Mouse (Mus musculus) brown adipose tissue, adult 24 weeks (tissue): ENCODE data around the gene Tulp1. TPM values are rescaled to one million over a fixed set of nuclear protein-coding genes. Genes with fewer than 3 reads are reported as not detected.
A peak's percentile ranks its signal among the peaks of the same experiment; 100 is the strongest.
"Not testable (repeated sequence)": the region's sequence is repeated elsewhere in the genome, so short reads cannot be mapped to it uniquely, and the experiment has no call there.

Source experiments
- H3K27ac ChIP-seq: fragments of 200-500 bp; replicated peaks from 2 replicates; pipeline ENCODE4 v1.5.1; 2012; ENCODE audit warnings: low read depth, mild to moderate bottlenecking, low read length
- H3K4me1 ChIP-seq: fragments of 200-500 bp; 2 replicates; pipeline ENCODE4 v1.6.1; 2012; ENCODE audit warnings: low read length, mixed read lengths; ENCODE audit not compliant: control insufficient read depth, insufficient read depth, insufficient read length
- H3K4me3 ChIP-seq: fragments of 200-500 bp; 2 replicates; pipeline ENCODE4 v1.5.1; 2012; ENCODE audit warnings: low read depth, mild to moderate bottlenecking, low read length, moderate library complexity; ENCODE audit not compliant: insufficient read depth
- polyA plus RNA-seq: library from polyadenylated mRNA; stranded (reverse); fragments of >200 nt; gene quantifications from 2 replicates; pipeline ENCODE4 v1.2.4, GENCODE M21; 2012; ENCODE audit not compliant: missing spikeins, insufficient read depth, insufficient read length

Tulp1 gene
- polyA plus RNA-seq, 1 experiment, result not detected

GRCm38 (mm10) chr17:28380255-28380654 is 15.2 kb upstream of the Tulp1 start:
- no peak overlapping the region for H3K27ac ChIP-seq
- H3K4me3 ChIP-seq, result no peak overlapping the region
- H3K4me1 ChIP-seq, result no peaks in the 10 kb centered on the region; the same call in 1 of the 2 replicates

GRCm38 (mm10) chr17:28375592-28376061 is 10.6 kb upstream of the Tulp1 start:
- no peaks in the 10 kb centered on the region; the same call in 1 of the 2 replicates for H3K4me1 ChIP-seq
- no peak overlapping the region for H3K4me3 ChIP-seq
- no peak overlapping the region for H3K27ac ChIP-seq

- H3K27ac ChIP-seq, result no peak overlapping the region
- no peaks in the 10 kb centered on the region; the same call in 1 of the 2 replicates for H3K4me1 ChIP-seq
- no peak overlapping the region for H3K4me3 ChIP-seq
These were observed 9.5 kb upstream of the Tulp1 start for GRCm38 (mm10) chr17:28374494-28374893.

- Histone ChIP-seq H3K4me1 (no peaks in the 10 kb centered on the region; the same call in 1 of the 2 replicates), H3K4me3 (no peak overlapping the region), H3K27ac (no peak overlapping the region)
These were observed 8.8 kb upstream of the Tulp1 start for GRCm38 (mm10) chr17:28373821-28374220.

GRCm38 (mm10) chr17:28371941-28372340 is 6.9 kb upstream of the Tulp1 start:
- Histone ChIP-seq H3K4me3 (no peak overlapping the region), H3K27ac (no peak overlapping the region), H3K4me1 (no peaks in the 10 kb centered on the region; the same call in 1 of the 2 replicates)

- Histone ChIP-seq H3K4me1 (no peaks in the 10 kb centered on the region; the same call in 1 of the 2 replicates), H3K4me3 (no peak overlapping the region), H3K27ac (no peak overlapping the region)
These were observed 6.3 kb upstream of the Tulp1 start for GRCm38 (mm10) chr17:28371286-28371685.

- Histone ChIP-seq H3K27ac (no peak overlapping the region), H3K4me3 (no peak overlapping the region), H3K4me1 (no peaks in the 10 kb centered on the region)
These were observed 4.0 kb upstream of the Tulp1 start for GRCm38 (mm10) chr17:28369056-28369455.

- Histone ChIP-seq H3K4me1 (no peaks in the 10 kb centered on the region), H3K4me3 (no peak overlapping the region), H3K27ac (no peak overlapping the region)
These were observed 3.4 kb upstream of the Tulp1 start for GRCm38 (mm10) chr17:28368449-28368848.

- Histone ChIP-seq H3K4me1 (no peaks in the 10 kb centered on the region), H3K27ac (no peak overlapping the region), H3K4me3 (no peak overlapping the region)
These were observed 1.5 kb downstream of the Tulp1 start for GRCm38 (mm10) chr17:28363507-28363906.

- Histone ChIP-seq H3K4me1 (no peaks in the 10 kb centered on the region), H3K27ac (no peak overlapping the region), H3K4me3 (peak overlapping the region; percentile 31)
These were observed 2.2 kb downstream of the Tulp1 start for GRCm38 (mm10) chr17:28362653-28363292.

- Histone ChIP-seq H3K4me1 (no peaks in the 10 kb centered on the region), H3K4me3 (no peak overlapping the region), H3K27ac (no peak overlapping the region)
These were observed 2.9 kb downstream of the Tulp1 start for GRCm38 (mm10) chr17:28361921-28362652.

- Histone ChIP-seq H3K4me3 (no peak overlapping the region), H3K27ac (no peak overlapping the region), H3K4me1 (no peaks in the 10 kb centered on the region)
These were observed 4.3 kb downstream of the Tulp1 start for GRCm38 (mm10) chr17:28360531-28361277.

- H3K27ac ChIP-seq, H3K4me3 ChIP-seq, H3K4me1 ChIP-seq: not testable (repeated sequence)
These were observed 6.3 kb downstream of the Tulp1 start for GRCm38 (mm10) chr17:28358576-28359261.

- Histone ChIP-seq H3K27ac (no peak overlapping the region), H3K4me3 (no peak overlapping the region), H3K4me1 (0 out of 2 replicates have a peak, but pooled peaks cover 3% of the 10 kb centered on the region)
These were observed 9.2 kb downstream of the Tulp1 start for GRCm38 (mm10) chr17:28355871-28356270.

- Histone ChIP-seq H3K4me1 (0 out of 2 replicates have a peak, but pooled peaks cover 3% of the 10 kb centered on the region), H3K27ac (no peak overlapping the region), H3K4me3 (peak overlapping the region; percentile 94; the same call in 1 of the 2 replicates)
These were observed 13.0 kb downstream of the Tulp1 start for GRCm38 (mm10) chr17:28352018-28352417.
